Mouse (Mus musculus) lung, postnatal 0 days (tissue): Measurements from ENCODE around the gene Otoa. TPM values are rescaled to one million over a fixed set of nuclear protein-coding genes. Genes with fewer than 3 reads are reported as not detected.

ENCODE experiments used
- ATAC-seq: fragments of 200-750 bp; cut with Nextera tagmentation; 2 replicates; pipeline ENCODE4 v1.8.0; 2017; ENCODE audit warnings: moderate library complexity
- DNase-seq: peaks from one replicate; pipeline ENCODE4 v3.0.0-alpha.2; 2016; ENCODE audit warnings: low spot score
- H3K27ac ChIP-seq: fragments of 300-500 bp; sonication (generic); 2 replicates; pipeline ENCODE4 v1.5.1; 2014; ENCODE audit warnings: antibody characterized with exemption, mild to moderate bottlenecking, low read length, mixed read lengths
- H3K27me3 ChIP-seq: fragments of 300-500 bp; sonication (generic); replicated peaks from 2 replicates; pipeline ENCODE4 v1.6.1; 2014; ENCODE audit warnings: low read length, mixed read lengths; ENCODE audit not compliant: insufficient read depth
- H3K36me3 ChIP-seq: fragments of 300-500 bp; sonication (generic); 2 replicates; pipeline ENCODE4 v1.6.1; 2014; ENCODE audit warnings: low read length, mixed read lengths; ENCODE audit not compliant: insufficient read depth
- H3K4me1 ChIP-seq: fragments of 300-500 bp; sonication (generic); 2 replicates; pipeline ENCODE4 v1.6.1; 2014; ENCODE audit warnings: antibody characterized with exemption, low read depth, low read length, mixed read lengths; ENCODE audit not compliant: insufficient read depth
- H3K4me2 ChIP-seq: fragments of 300-500 bp; sonication (generic); replicated peaks from 2 replicates; pipeline ENCODE4 v1.6.1; 2014; ENCODE audit warnings: low read depth, mild to moderate bottlenecking, low read length, moderate library complexity, mixed read lengths
- H3K4me3 ChIP-seq: fragments of 300-500 bp; sonication (generic); 2 replicates; pipeline ENCODE4 v1.5.1; 2014; ENCODE audit warnings: low read depth, low read length
- H3K9ac ChIP-seq: fragments of 300-500 bp; sonication (generic); replicated peaks from 2 replicates; pipeline ENCODE4 v1.6.1; 2014; ENCODE audit warnings: low read depth, mild to moderate bottlenecking
- H3K9me3 ChIP-seq: fragments of 300-500 bp; sonication (generic); 2 replicates; pipeline ENCODE4 v1.6.1; 2016; ENCODE audit warnings: low read length, mixed read lengths
- CTCF ChIP-seq: IDR thresholded peaks from 2 replicates; pipeline ENCODE4 v1.5.1; 2016; ENCODE audit warnings: antibody characterized with exemption, mild to moderate bottlenecking
- EP300 ChIP-seq: IDR thresholded peaks from 2 replicates; pipeline ENCODE4 v1.6.1; 2016; ENCODE audit warnings: antibody characterized with exemption, mild to moderate bottlenecking, control low read depth
- WGBS: fragments of 180-500 bp; shearing (Covaris S2); extraction: QIAGEN DNeasy Blood & Tissue Kit; methylation state at CpG from one replicate; pipeline ENCODE4 v1.1.7; 2014; 5-methylcytosine and 5-hydroxymethylcytosine counted together
- polyA plus RNA-seq: library from polyadenylated mRNA; unstranded; fragments of >200 nt; fragmentation: Nextera tagmentation; extraction: Ambion mirVana; gene quantifications from 2 replicates; pipeline ENCODE4 v1.2.1, GENCODE M21; 2015

The Otoa gene
- polyA plus RNA-seq, 1 experiment from 2014 or later = 0.04 TPM

DNA sequence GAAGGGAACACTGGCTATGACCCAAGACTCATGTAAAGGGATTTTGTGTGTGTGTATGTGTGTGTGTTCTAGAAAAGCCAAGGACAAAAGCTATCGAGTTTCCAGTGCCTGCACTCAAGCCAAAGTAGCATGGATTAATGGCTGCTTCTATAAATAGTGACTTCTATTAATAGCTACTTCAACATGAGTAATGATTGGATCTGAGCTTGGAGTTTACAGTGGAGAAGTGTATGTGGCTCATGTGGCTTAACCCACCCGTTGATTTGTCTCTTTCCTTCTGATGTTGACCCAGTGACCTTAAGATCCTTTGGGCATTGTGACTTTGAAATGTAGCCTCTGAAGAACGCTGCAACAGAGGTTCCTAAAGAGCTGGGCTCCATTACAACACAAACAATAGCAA is 29.9 kb downstream of the Otoa start:
- H3K27ac ChIP-seq = no peak overlapping the region
- ATAC-seq = no peak
- peak; percentile 22 for DNase-seq

DNA sequence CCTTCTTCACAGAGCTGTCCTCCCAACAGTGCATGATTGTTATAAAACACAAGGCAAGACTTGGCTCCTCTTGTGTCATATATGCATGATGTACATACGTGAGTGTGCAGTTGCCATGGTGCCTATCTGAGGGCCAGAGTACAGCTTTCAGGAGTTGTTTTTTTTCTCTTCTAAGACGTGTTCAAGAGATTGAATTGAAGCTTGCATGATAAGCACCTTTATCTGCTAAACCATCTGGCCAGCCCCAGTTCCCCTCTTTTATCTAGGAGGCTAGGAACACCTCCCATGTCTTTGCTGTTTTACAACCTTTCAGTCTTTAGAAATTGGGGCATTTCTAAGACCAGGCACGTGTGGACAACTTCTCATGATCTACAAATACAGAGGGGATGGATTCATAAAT is 30.3 kb downstream of the Otoa start:
- no peak overlapping the region for H3K9ac ChIP-seq
- DNase-seq (no peak), ATAC-seq (no peak)
- H3K4me3 ChIP-seq = no peak overlapping the region
- no peaks in the 10 kb centered on the region for H3K4me1 ChIP-seq
- H3K27me3 ChIP-seq = no peaks in the 10 kb centered on the region
- TF ChIP-seq EP300 (no peak), CTCF (no peak)
- no peak overlapping the region for H3K27ac ChIP-seq
- no peak overlapping the region for H3K4me2 ChIP-seq
- no peaks in the 10 kb centered on the region for H3K36me3 ChIP-seq
- no peaks in the 10 kb centered on the region for H3K9me3 ChIP-seq
- 40% methylated on average over 3 of the region's 3 CpGs for WGBS

More for the DNA sequence above, 29.9 kb downstream of the Otoa start:
- Histone ChIP-seq H3K9ac (no peak overlapping the region), H3K9me3 (no peaks in the 10 kb centered on the region), H3K27me3 (no peaks in the 10 kb centered on the region), H3K4me2 (no peak overlapping the region), H3K36me3 (no peaks in the 10 kb centered on the region), H3K4me3 (no peak overlapping the region), H3K4me1 (no peaks in the 10 kb centered on the region)
- TF ChIP-seq EP300 (no peak), CTCF (no peak)
- WGBS = 12% methylated on average over 3 of the region's 3 CpGs

DNA sequence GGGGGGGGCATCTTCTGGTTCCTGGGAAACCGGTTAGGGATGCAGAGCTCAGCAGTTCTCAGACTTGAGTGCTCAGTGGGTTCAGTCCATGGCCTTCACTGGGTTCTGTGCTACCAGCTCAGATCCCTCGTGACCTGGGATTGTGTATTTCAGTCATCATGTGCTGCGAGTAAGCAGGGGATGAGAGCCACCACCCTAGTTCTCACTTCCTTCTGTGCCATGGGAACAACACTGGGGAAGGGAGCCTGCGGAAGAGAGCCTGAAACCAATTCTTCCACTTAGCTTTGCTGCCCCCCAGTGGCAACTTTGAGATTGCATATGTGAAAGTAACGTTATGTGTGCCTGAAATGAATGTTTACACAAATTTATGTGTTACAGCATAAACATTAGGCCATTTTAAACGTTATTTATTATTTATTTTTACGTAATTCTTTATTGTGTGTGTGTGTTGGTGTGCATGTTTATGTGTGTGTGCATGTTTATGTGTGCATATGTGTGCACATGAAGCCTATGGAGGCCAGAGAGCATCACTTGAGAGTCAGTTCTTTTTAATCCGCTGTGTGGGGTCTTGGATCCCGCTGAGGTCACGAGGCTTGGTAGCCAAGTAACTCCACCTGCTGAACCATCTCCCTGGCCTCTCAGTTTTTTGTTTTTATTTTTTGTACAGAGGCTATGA is 38.8 kb downstream of the Otoa start:
- DNase-seq (peak; percentile 88), ATAC-seq (peak; percentile 88)
- no peaks in the 10 kb centered on the region for H3K4me1 ChIP-seq
- no peaks in the 10 kb centered on the region for H3K27me3 ChIP-seq
- TF ChIP-seq CTCF (peak; percentile 93), EP300 (no peak)
- H3K36me3 ChIP-seq = no peaks in the 10 kb centered on the region
- H3K9ac ChIP-seq = no peak overlapping the region
- H3K9me3 ChIP-seq = no peaks in the 10 kb centered on the region
- no peak overlapping the region for H3K4me2 ChIP-seq
- H3K4me3 ChIP-seq = no peak overlapping the region
- H3K27ac ChIP-seq = no peak overlapping the region
- 8% methylated on average over 10 of the region's 10 CpGs for WGBS

DNA sequence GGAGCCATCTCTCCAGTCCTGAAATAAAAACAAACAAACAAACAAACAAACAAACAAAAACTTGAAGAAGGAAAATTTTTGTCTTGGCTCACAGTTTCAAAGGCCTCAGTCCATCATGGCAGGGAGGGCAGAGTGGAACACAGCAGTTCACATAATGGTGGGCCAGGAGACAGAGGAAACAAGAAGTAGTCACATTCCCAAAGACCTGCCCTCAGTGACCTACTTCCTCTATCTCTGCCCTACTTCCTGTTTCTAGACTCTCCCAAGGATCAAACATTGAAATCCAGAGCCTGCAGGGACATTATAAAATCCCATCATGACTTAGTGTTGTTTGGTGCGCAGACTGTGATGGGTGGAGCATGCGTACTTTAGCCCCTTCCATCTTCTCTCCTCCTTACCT is 49.4 kb downstream of the Otoa start:
- WGBS = 100% methylated on average over 2 of the region's 2 CpGs

DNA sequence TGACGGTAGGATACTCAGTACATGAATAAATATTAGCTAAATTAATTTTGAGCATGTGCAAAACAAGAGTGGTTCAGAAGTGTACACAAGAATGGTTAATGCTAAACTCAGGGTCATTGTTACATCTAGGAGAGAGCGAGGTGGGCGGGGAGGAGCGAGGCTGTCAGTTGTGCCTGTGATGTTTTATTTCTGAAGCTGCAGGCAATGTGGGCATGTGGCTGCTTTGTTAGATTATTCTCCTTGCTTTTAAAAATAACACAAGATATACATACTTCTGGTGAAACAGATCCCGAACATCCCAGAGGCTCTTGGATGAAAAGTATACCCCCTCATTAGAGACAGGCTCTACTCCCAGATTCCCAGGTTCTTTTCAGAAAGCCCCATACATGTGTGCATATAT is 59.8 kb downstream of the Otoa start:
- no peaks in the 10 kb centered on the region for H3K27me3 ChIP-seq
- WGBS = 71% methylated on average over 5 of the region's 5 CpGs
- no peaks in the 10 kb centered on the region for H3K9me3 ChIP-seq
- H3K36me3 ChIP-seq = no peaks in the 10 kb centered on the region
- ATAC-seq (no peak), DNase-seq (no peak)
- no peak overlapping the region for H3K27ac ChIP-seq
- TF ChIP-seq EP300 (no peak), CTCF (no peak)
- H3K9ac ChIP-seq = no peak overlapping the region
- no peak overlapping the region for H3K4me2 ChIP-seq
- no peak overlapping the region for H3K4me3 ChIP-seq
- no peaks in the 10 kb centered on the region for H3K4me1 ChIP-seq

More for the DNA sequence above, 49.4 kb downstream of the Otoa start:
- H3K4me2 ChIP-seq = no peak overlapping the region
- H3K27me3 ChIP-seq = no peaks in the 10 kb centered on the region
- ATAC-seq = no peak
- H3K9me3 ChIP-seq = no peaks in the 10 kb centered on the region
- H3K36me3 ChIP-seq = no peaks in the 10 kb centered on the region
- no peak for TF ChIP-seq EP300
- TF ChIP-seq CTCF = no peak
- no peak overlapping the region for H3K27ac ChIP-seq
- no peak overlapping the region for H3K4me3 ChIP-seq
- no peak overlapping the region for H3K9ac ChIP-seq
- DNase-seq = no peak
- H3K4me1 ChIP-seq = no peaks in the 10 kb centered on the region

DNA sequence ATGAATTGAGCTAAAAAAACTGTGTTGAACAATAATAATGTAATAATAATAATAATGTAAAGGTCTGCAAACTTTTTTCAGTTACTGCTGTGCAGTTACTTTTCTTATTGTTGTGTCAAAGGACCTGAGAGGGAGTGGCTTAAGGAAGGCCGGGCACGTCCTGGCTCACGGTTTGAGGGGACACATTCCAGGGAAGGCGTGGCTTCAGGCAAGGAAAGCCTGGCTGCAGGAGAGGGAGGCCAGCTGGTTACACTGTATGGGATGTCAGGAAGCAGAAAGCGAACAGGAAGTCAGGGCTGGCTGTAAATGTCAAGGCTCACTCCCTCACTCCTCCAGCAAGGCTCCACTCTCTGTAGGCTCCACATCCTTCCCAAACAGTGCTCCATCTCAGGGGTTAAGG is 69.2 kb downstream of the Otoa start:
- ATAC-seq (no peak), DNase-seq (no peak)
- Histone ChIP-seq H3K4me1 (no peaks in the 10 kb centered on the region), H3K27me3 (no peaks in the 10 kb centered on the region), H3K4me3 (no peak overlapping the region), H3K36me3 (no peaks in the 10 kb centered on the region), H3K9me3 (no peaks in the 10 kb centered on the region), H3K4me2 (no peak overlapping the region), H3K9ac (no peak overlapping the region), H3K27ac (no peak overlapping the region)
- TF ChIP-seq EP300 = no peak
- TF ChIP-seq CTCF = no peak
- WGBS = 65% methylated on average over 5 of the region's 5 CpGs

DNA sequence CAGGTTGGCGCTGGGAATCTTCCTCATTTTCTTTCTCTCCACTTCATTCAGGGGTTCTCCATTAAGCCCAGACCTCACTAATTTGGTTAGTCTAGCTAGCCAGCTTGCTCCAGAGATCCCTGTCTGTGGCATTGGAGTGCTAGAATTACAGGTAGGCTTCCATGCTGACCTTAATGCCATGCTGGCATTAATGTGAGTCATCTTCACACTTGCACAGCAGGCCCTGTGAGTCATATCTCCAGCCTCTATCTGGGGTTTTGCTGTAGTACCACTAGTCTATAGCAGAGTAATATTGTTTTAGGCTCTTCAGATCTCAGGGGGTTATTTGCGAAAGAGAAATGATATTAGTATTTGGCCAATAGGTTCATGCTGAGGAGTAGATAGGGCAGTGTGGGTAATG is 70.7 kb downstream of the Otoa start:
- ATAC-seq (no peak), DNase-seq (no peak)
- H3K9me3 ChIP-seq = no peaks in the 10 kb centered on the region
- H3K4me1 ChIP-seq = no peaks in the 10 kb centered on the region
- no peaks in the 10 kb centered on the region for H3K36me3 ChIP-seq
- 98% methylated on average over 2 of the region's 2 CpGs for WGBS
- no peak overlapping the region for H3K4me3 ChIP-seq
- no peak overlapping the region for H3K9ac ChIP-seq
- no peak overlapping the region for H3K27ac ChIP-seq
- no peak overlapping the region for H3K4me2 ChIP-seq
- TF ChIP-seq EP300 (no peak), CTCF (no peak)
- no peaks in the 10 kb centered on the region for H3K27me3 ChIP-seq
